Mouse (Mus musculus): ENCODE results near the gene Hs3st3b1.
A peak's percentile ranks its signal among the peaks of the same experiment; 100 is the strongest.

The Hs3st3b1 gene

GRCm38 (mm10) chr11:63880296-63880695 lies 41.8 kb downstream of the Hs3st3b1 start:
- DNase-seq (ENCODE audit: low spot score): no peak

- DNase-seq (ENCODE audit: low spot score): no peak
These were observed 42.8 kb downstream of the Hs3st3b1 start for GRCm38 (mm10) chr11:63879261-63879660.

- DNase-seq (ENCODE audit: low spot score): no peak
These were observed 43.5 kb downstream of the Hs3st3b1 start for GRCm38 (mm10) chr11:63878616-63879015.

GRCm38 (mm10) chr11:63862746-63863145 lies 59.3 kb downstream of the Hs3st3b1 start:
- DNase-seq (ENCODE audit: low spot score): peak; percentile 20

GRCm38 (mm10) chr11:63861982-63862381 lies 60.1 kb downstream of the Hs3st3b1 start:
- peak; percentile 7 for DNase-seq (ENCODE audit: low spot score)

- DNase-seq (ENCODE audit: low spot score): no peak
These were observed 70.9 kb downstream of the Hs3st3b1 start for GRCm38 (mm10) chr11:63851041-63851730.

GRCm38 (mm10) chr11:63850261-63850660 lies 71.8 kb downstream of the Hs3st3b1 start:
- no peak for DNase-seq (ENCODE audit: low spot score)

- no peak for DNase-seq (ENCODE audit: low spot score)
These were observed 76.7 kb downstream of the Hs3st3b1 start for GRCm38 (mm10) chr11:63845379-63845778.

GRCm38 (mm10) chr11:63844701-63845100 lies 77.4 kb downstream of the Hs3st3b1 start:
- DNase-seq (ENCODE audit: low spot score): no peak

- DNase-seq (ENCODE audit: low spot score): no peak
These were observed 84.6 kb downstream of the Hs3st3b1 start for GRCm38 (mm10) chr11:63837526-63837925.

All from urinary bladder, postnatal 14 days (tissue).